Mouse (Mus musculus): ENCODE measurements around the gene Lrrc15. TPM values are rescaled to one million over a fixed set of nuclear protein-coding genes. Genes with fewer than 3 reads are reported as not detected.

The Lrrc15 gene
- polyA plus RNA-seq, 1 experiment from 2014 or later, result 1.8 TPM

DNA sequence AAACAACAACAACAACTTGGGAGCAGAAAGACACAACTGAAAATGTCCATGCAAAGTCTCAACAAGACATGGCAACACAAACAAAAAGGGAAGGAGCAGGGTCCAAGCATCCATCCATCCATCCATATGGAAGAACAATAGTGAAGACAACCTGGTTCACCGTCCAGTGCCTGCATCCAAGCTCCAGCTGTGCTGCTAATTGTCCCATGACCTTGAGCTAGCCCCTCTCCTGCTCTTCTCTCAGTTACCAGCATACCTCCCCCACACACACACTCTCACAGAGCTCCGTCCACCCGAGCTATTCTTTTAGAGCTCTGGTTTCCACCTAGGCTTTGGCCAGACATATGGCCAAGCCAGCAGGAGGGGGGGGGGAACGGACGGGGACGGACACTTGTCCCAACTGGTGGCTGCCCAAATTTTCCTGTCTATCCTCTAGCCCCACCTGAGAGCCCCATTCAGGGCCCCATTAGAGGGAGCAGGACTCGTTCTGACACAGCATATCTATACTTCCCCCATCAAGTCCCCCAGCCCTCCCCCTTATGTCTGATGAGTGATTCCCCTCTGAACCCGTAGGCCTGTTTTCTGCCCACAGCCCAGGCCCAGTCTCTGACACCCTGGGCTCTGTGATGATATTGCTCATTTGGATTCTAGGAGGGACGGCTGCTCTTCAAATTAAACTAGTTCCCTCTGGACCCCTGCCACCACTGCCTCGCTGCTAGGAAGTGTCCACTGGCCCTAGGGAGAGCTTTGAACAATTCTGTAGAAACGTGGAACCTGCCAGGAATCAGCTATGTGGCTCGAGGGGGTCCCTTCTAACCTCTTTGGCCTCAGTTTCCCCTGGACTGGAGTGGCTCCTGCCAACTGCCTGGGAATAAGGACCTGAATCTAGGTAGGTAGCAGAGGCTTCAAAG, 48.2 kb downstream of the Lrrc15 start:
- H3K27me3 ChIP-seq, result 0 out of 2 replicates have a peak, but pooled peaks cover 7% of the 10 kb centered on the region
- 49% methylated on average over 12 of the region's 12 CpGs for WGBS
- no peak for ATAC-seq (ENCODE audit: insufficient number of reproducible peaks, low FRiP score, low TSS enrichment, low read depth)
- H3K36me3 ChIP-seq, result no peaks in the 10 kb centered on the region
- H3K9me3 ChIP-seq, result no peaks in the 10 kb centered on the region
- no peak overlapping the region for H3K4me2 ChIP-seq
- H3K4me3 ChIP-seq, result no peak overlapping the region
- peaks cover 55% of the 10 kb centered on the region for H3K4me1 ChIP-seq
- no peak overlapping the region for H3K9ac ChIP-seq
- peak overlapping the region; percentile 59 for H3K27ac ChIP-seq

DNA sequence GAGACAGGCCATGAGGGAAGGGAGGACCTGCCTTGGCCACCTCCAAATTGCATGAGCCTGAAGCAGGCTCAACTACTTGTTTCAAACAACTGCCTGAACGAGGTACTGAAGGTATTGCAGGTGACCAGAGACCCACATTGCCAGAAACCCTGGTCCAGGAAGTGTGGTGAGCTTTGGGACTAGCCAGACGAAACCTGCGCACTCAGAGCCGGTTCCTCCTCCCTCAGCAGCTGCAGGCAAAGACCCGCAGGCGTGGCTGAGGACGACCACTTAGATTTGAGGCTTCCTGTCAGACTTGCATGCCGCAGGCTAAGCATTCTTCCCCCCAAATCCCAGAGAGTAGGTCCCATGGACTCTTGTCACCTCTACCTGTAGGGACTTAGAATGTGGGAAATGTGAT, 49.0 kb downstream of the Lrrc15 start:
- no peak overlapping the region for H3K27ac ChIP-seq
- H3K4me1 ChIP-seq, result peaks cover 55% of the 10 kb centered on the region
- 42% methylated on average over 8 of the region's 8 CpGs for WGBS
- no peaks in the 10 kb centered on the region for H3K36me3 ChIP-seq
- ATAC-seq (ENCODE audit: insufficient number of reproducible peaks, low FRiP score, low TSS enrichment, low read depth), result no peak
- H3K9ac ChIP-seq, result no peak overlapping the region
- H3K4me3 ChIP-seq, result no peak overlapping the region
- H3K27me3 ChIP-seq, result 0 out of 2 replicates have a peak, but pooled peaks cover 7% of the 10 kb centered on the region
- H3K9me3 ChIP-seq, result no peaks in the 10 kb centered on the region
- H3K4me2 ChIP-seq, result no peak overlapping the region

DNA sequence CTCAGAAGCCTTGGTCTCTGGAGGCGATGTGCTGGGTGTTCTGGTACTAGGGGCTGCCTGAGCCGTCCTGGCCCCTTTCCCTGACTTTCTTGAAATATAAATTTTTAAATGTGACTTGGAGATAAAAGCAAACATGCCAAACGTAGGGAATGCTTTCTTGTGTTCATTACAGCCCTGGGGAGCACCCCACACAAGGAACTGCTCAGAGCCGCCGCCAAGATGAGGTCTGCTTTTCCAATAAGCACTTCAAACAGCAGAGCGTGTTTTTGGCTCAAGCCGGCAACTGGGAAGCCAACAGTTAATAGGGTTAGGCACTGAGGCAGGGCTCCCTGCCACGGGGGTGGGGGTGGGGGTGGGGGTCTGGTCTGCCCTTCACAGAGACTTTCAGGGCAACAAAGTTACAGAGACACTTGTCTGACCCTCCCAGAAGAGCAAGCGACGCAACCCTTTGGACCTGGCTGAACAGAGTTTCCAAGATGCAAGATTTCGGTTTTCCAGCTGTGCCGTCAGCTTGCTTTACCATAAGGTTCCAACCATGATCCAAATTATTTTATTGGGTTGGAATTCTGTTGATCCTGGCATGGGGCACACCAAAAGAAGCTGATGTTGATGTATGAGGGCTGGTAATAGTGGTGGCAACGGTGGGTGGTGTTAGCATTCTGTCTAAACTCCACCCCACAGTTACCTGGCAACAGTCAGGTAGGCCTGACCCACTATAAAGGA, 51.0 kb downstream of the Lrrc15 start:
- Histone ChIP-seq H3K4me1 (peaks cover 63% of the 10 kb centered on the region), H3K4me3 (0 out of 2 replicates have a peak overlapping the region, but pooled peaks have one; percentile 1), H3K9me3 (no peaks in the 10 kb centered on the region), H3K4me2 (peak overlapping the region; percentile 29), H3K9ac (0 out of 2 replicates have a peak overlapping the region, but pooled peaks have one; percentile 5), H3K27ac (peak overlapping the region; percentile 89), H3K27me3 (0 out of 2 replicates have a peak, but pooled peaks cover 4% of the 10 kb centered on the region), H3K36me3 (no peaks in the 10 kb centered on the region)
- ATAC-seq (ENCODE audit: insufficient number of reproducible peaks, low FRiP score, low TSS enrichment, low read depth), result peak; percentile 79
- WGBS, result 10% methylated on average over 13 of the region's 13 CpGs

DNA sequence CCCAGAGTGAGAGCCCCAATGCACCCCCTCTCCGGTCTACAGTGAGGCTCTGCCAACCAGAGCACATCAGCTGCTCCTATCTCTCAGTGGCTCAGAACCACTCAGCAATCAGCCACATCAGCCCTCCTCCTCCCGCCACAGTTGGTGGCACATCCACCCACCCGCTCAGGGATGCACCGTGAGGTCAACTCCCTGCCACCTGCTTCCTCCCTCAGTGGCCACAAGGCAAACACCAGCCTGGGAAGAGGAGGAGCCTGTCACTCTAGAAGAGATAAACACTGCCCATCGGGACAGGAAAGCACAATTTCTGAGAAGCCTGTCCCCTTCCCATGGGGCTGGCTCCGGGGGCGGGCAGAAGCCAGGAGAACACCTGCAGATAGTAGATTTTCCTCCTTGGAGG, 55.7 kb downstream of the Lrrc15 start:
- ATAC-seq (ENCODE audit: insufficient number of reproducible peaks, low FRiP score, low TSS enrichment, low read depth), result no peak
- H3K9ac ChIP-seq, result no peak overlapping the region
- H3K4me2 ChIP-seq, result no peak overlapping the region
- H3K4me3 ChIP-seq, result no peak overlapping the region
- WGBS, result 54% methylated on average over 7 of the region's 7 CpGs
- no peak overlapping the region for H3K27ac ChIP-seq
- peaks cover 27% of the 10 kb centered on the region for H3K4me1 ChIP-seq
- H3K9me3 ChIP-seq, result no peaks in the 10 kb centered on the region
- H3K27me3 ChIP-seq, result no peaks in the 10 kb centered on the region
- no peaks in the 10 kb centered on the region for H3K36me3 ChIP-seq

DNA sequence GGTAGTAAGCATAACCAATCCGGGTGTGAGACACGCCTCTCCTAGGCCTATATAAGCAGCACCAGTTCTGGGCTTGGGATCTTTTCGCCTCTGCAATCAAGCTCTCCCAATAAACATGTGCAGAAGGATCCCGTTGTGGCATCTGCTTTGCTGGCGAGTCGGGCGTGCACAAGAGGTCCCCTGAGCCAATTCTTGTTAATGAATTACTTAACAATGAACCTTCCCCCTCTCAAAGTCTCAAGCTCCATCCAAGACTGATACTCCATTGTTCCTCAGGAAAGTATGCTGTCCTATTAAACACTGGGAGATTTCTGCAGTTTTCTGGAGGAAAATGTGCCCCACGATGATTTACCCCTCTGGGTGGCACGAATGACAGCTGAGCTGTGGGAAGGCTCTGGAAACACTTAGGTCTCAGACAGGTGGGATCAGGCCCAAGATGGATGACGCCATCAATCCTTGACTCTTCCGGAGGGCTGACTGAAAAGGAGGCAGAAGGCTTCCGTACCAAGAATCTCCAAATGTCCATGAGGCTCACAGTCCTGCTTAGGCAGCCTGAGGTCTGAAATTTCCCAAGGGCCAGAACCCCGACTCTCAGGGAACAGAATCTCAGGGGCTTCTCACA, 61.8 kb downstream of the Lrrc15 start:
- peak overlapping the region; percentile 57; the same call in 1 of the 2 replicates for H3K27ac ChIP-seq
- WGBS, result 68% methylated on average over 13 of the region's 13 CpGs
- no peaks in the 10 kb centered on the region for H3K36me3 ChIP-seq
- H3K27me3 ChIP-seq, result no peaks in the 10 kb centered on the region
- no peaks in the 10 kb centered on the region for H3K9me3 ChIP-seq
- no peak overlapping the region for H3K9ac ChIP-seq
- H3K4me2 ChIP-seq, result no peak overlapping the region
- no peak overlapping the region for H3K4me3 ChIP-seq
- no peak for ATAC-seq (ENCODE audit: insufficient number of reproducible peaks, low FRiP score, low TSS enrichment, low read depth)
- H3K4me1 ChIP-seq, result peaks cover 27% of the 10 kb centered on the region

Other genes starting within 250 kb of the Lrrc15 start
- gene Hes1, start 218.9 kb downstream of the Lrrc15 start, polyA plus RNA-seq (2015; fragmentation: Nextera tagmentation; extraction: Ambion mirVana), result 55.3 and 60.5 TPM in 2 replicates
- gene Cpn2, start 15.8 kb downstream of the Lrrc15 start, polyA plus RNA-seq (2015; fragmentation: Nextera tagmentation; extraction: Ambion mirVana), result not detected in 2 replicates
- gene Gp5, start 27.5 kb upstream of the Lrrc15 start, polyA plus RNA-seq (2015; fragmentation: Nextera tagmentation; extraction: Ambion mirVana), result 0.48 and 0.55 TPM in 2 replicates
- 8.1 and 10.2 TPM in 2 replicates for gene Atp13a3, start 122.7 kb upstream of the Lrrc15 start, polyA plus RNA-seq (2015; fragmentation: Nextera tagmentation; extraction: Ambion mirVana)

All from limb, embryonic 15.5 days (tissue).